Mouse (Mus musculus): ENCODE data around the gene Flywch2. TPM values are rescaled to one million over a fixed set of nuclear protein-coding genes. Genes with fewer than 3 reads are reported as not detected.
A peak's percentile ranks its signal among the peaks of the same experiment; 100 is the strongest.

Gene Flywch2
- polyA plus RNA-seq, 1 experiment from 2014 or later, result 76.7 TPM

DNA sequence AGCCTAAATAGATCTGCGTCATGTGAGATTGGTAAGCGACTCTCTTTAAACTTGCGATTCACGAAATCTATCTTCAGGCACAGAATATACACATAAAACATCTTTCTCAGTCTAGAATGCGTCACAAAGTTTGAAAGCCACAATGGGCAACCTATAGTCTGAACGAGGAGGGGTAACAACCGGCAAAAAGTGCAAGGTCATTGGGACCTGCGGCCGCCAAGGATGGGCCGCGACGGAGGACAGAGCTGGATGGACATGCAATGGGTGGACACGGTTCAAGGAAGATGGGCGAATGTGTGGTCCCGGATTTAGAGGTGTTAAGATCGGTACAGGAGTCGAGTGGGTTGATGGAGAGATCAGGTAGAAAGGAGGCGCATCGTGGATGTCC, 15.0 kb downstream of the Flywch2 start:
- 1% methylated on average over 19 of the region's 19 CpGs for WGBS
- Histone ChIP-seq H3K27me3 (no peaks in the 10 kb centered on the region), H3K36me3 (peaks cover 12% of the 10 kb centered on the region), H3K9me3 (no peaks in the 10 kb centered on the region), H3K27ac (peak overlapping the region; percentile 84), H3K4me3 (replicated peaks) (peak overlapping the region; percentile 83), H3K4me2 (peak overlapping the region; percentile 66), H3K4me1 (replicated peaks) (peaks cover 7% of the 10 kb centered on the region), H3K9ac (replicated peaks) (peak overlapping the region; percentile 96)
- no peak for ATAC-seq (ENCODE audit: insufficient number of reproducible peaks, insufficient read depth, low FRiP score, low TSS enrichment, low read depth)

DNA sequence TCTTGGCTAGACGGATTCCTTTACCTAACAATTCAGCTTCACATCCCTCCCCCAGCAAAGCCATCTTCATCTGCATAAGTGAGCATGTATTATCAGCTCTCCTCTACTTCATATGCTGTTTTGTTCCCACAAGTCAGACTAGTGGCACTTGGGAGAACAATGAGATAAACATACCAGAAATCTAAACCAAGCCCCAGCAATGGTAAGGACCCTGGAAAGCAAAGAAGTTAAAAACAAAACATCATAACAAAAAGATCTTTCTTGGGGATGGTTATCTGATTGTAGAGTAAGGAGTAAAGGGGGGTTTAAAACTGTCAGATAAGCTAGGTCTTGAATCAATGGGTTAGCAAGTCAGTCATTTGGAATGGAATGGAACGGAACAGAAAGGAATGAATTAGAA, 15.4 kb downstream of the Flywch2 start:
- Histone ChIP-seq H3K4me3 (replicated peaks) (peak overlapping the region; percentile 83), H3K36me3 (peaks cover 15% of the 10 kb centered on the region), H3K9me3 (no peaks in the 10 kb centered on the region), H3K27me3 (no peaks in the 10 kb centered on the region), H3K4me1 (replicated peaks) (peaks cover 7% of the 10 kb centered on the region), H3K9ac (replicated peaks) (peak overlapping the region; percentile 96), H3K4me2 (peak overlapping the region; percentile 66), H3K27ac (no peak overlapping the region)
- WGBS, result 10% methylated on average over 2 of the region's 2 CpGs
- no peak for ATAC-seq (ENCODE audit: insufficient number of reproducible peaks, insufficient read depth, low FRiP score, low TSS enrichment, low read depth)

DNA sequence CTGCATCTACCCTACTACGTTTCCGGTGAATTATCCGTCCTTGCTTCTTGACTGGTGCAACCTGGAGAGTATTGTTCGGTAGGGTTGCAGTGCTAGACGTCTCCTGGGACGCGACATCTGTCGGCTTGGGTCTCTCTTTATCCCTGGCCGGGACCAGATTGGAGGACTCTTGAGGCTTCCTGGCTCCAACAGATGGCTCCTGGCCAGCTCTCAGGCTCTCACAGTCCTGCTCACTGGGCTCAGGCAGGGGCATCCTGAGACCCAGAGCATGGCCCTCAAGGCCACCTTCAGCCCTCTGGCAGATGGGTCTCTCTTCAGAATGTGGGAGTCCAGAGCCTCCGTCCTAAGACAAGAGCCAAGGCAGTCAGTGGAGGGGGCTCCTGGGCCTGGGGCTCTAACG, 22.9 kb downstream of the Flywch2 start:
- H3K4me3 ChIP-seq (replicated peaks), result no peak overlapping the region
- no peak overlapping the region for H3K9ac ChIP-seq (replicated peaks)
- 0 out of 2 replicates have a peak, but pooled peaks cover 3% of the 10 kb centered on the region for H3K9me3 ChIP-seq
- H3K4me1 ChIP-seq (replicated peaks), result no peaks in the 10 kb centered on the region
- 92% methylated on average over 11 of the region's 11 CpGs for WGBS
- peaks cover 68% of the 10 kb centered on the region for H3K36me3 ChIP-seq
- no peaks in the 10 kb centered on the region for H3K27me3 ChIP-seq
- no peak for ATAC-seq (ENCODE audit: insufficient number of reproducible peaks, insufficient read depth, low FRiP score, low TSS enrichment, low read depth)
- H3K4me2 ChIP-seq, result no peak overlapping the region
- no peak overlapping the region for H3K27ac ChIP-seq

DNA sequence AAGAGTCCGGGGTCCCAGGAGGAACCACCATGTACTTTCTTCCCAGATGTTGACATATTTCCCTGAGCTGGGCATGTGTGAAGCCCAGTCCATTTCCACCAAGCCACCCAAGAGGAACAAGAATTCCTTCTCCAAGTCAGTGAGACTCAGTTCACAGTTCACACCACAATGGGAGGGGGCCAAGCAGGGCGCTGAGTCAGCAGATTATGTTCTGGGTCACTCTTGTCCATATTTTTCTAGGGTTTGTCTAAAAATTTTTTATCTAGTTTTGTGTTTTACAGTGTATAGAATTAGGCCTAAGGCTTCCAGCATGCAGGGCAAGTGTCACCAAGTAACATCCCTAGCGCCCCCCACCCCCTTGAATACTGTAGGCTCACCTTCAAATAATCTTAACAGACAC, 24.7 kb downstream of the Flywch2 start:
- ATAC-seq (ENCODE audit: insufficient number of reproducible peaks, insufficient read depth, low FRiP score, low TSS enrichment, low read depth), result no peak
- Histone ChIP-seq H3K4me2 (no peak overlapping the region), H3K4me3 (replicated peaks) (no peak overlapping the region), H3K9me3 (0 out of 2 replicates have a peak, but pooled peaks cover 3% of the 10 kb centered on the region), H3K36me3 (peaks cover 82% of the 10 kb centered on the region), H3K27me3 (no peaks in the 10 kb centered on the region), H3K9ac (replicated peaks) (no peak overlapping the region), H3K4me1 (replicated peaks) (no peaks in the 10 kb centered on the region), H3K27ac (no peak overlapping the region)
- 93% methylated on average over 3 of the region's 3 CpGs for WGBS

DNA sequence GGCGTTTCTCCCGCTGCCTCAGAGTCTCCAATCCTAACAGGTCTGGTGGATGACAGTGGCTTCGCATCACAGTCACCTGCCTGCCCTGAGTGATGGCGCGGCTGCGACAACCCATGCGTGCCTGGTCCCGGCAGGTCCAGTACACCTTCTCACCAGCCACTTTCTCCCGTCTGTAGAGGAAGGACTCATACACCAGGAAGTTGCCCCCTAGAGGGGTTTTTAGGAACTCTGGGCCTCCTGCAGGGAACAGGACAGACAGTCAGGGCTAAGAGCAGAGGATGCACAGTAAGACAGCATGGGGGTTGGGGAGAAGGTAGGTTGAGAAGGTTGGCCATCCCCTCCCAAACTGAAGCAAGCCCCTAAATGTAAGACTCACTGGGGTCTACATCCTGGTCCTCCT, 25.6 kb downstream of the Flywch2 start:
- Histone ChIP-seq H3K4me1 (replicated peaks) (no peaks in the 10 kb centered on the region), H3K4me2 (no peak overlapping the region), H3K9me3 (0 out of 2 replicates have a peak, but pooled peaks cover 3% of the 10 kb centered on the region), H3K4me3 (replicated peaks) (no peak overlapping the region), H3K36me3 (peaks cover 87% of the 10 kb centered on the region), H3K9ac (replicated peaks) (no peak overlapping the region), H3K27me3 (no peaks in the 10 kb centered on the region), H3K27ac (no peak overlapping the region)
- ATAC-seq (ENCODE audit: insufficient number of reproducible peaks, insufficient read depth, low FRiP score, low TSS enrichment, low read depth), result no peak
- WGBS, result 92% methylated on average over 9 of the region's 9 CpGs

DNA sequence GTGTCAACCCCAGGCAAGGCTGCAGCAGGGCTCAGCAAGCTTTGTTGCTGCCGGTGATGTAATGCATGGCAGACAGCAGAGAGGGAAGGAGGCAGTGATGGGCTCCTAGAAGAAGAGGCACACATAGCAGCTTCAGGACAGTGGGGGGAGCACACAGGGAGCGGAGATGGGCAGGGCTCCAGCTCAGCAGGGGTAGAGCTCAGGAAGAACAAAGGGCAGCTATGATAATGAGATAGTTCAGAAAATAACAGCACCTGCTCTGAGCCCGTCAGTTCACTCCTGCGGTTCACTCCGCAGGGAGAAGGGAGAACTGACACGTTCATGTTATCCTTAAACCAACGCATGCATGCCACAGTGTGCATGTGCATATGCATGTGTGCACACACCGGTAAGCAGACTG, 27.1 kb downstream of the Flywch2 start:
- Histone ChIP-seq H3K4me3 (replicated peaks) (no peak overlapping the region), H3K9me3 (0 out of 2 replicates have a peak, but pooled peaks cover 3% of the 10 kb centered on the region), H3K36me3 (peaks cover 96% of the 10 kb centered on the region), H3K27ac (no peak overlapping the region), H3K9ac (replicated peaks) (no peak overlapping the region), H3K4me2 (no peak overlapping the region), H3K4me1 (replicated peaks) (no peaks in the 10 kb centered on the region), H3K27me3 (no peaks in the 10 kb centered on the region)
- WGBS, result 86% methylated on average over 8 of the region's 8 CpGs
- ATAC-seq (ENCODE audit: insufficient number of reproducible peaks, insufficient read depth, low FRiP score, low TSS enrichment, low read depth), result no peak

DNA sequence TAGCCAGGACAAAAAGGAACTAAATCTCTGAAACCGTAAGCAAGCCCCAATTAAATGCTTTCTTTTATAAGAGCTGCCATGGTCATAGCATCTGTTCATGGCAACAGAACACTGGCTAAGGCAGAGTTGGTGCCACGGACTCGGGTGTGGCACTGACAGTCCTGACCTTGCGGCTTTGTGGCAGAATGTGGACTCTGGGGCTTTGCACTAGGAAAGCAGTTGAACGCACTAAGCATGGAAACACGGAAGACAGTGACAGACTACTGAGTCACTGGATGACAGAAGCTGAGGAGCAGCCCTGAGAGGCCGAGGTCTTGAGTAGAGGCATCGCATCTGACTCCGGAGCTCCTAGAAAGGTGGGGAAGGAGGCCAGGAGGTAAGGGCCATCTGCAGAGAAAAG, 28.3 kb downstream of the Flywch2 start:
- no peaks in the 10 kb centered on the region for H3K4me1 ChIP-seq (replicated peaks)
- 0 out of 2 replicates have a peak, but pooled peaks cover 3% of the 10 kb centered on the region for H3K9me3 ChIP-seq
- H3K4me2 ChIP-seq, result no peak overlapping the region
- no peaks in the 10 kb centered on the region for H3K27me3 ChIP-seq
- H3K9ac ChIP-seq (replicated peaks), result no peak overlapping the region
- no peak overlapping the region for H3K27ac ChIP-seq
- ATAC-seq (ENCODE audit: insufficient number of reproducible peaks, insufficient read depth, low FRiP score, low TSS enrichment, low read depth), result no peak
- H3K36me3 ChIP-seq, result peaks cover 100% of the 10 kb centered on the region
- H3K4me3 ChIP-seq (replicated peaks), result no peak overlapping the region
- 98% methylated on average over 9 of the region's 9 CpGs for WGBS

DNA sequence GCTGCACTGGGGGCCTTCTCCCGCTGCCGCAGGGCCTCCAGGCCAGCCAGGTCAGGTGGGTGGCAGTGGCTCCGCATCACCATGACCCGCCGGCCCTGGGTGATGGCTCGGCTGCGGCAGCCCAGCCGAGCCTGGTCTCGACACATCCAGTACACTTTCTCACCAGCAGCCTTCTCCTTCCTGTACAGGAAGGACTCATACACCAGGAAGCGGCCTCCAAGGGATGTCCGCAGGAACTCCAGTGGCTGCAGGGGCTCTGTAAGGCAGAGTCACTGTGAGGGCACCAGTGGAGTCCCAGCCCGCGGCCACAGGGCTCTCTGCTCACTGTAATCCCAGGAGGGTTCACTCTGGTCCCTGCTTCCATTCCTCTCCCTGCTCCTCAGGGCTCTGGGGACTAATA, 30.2 kb downstream of the Flywch2 start:
- Histone ChIP-seq H3K36me3 (peaks cover 100% of the 10 kb centered on the region), H3K27me3 (no peaks in the 10 kb centered on the region), H3K4me3 (replicated peaks) (no peak overlapping the region)

DNA sequence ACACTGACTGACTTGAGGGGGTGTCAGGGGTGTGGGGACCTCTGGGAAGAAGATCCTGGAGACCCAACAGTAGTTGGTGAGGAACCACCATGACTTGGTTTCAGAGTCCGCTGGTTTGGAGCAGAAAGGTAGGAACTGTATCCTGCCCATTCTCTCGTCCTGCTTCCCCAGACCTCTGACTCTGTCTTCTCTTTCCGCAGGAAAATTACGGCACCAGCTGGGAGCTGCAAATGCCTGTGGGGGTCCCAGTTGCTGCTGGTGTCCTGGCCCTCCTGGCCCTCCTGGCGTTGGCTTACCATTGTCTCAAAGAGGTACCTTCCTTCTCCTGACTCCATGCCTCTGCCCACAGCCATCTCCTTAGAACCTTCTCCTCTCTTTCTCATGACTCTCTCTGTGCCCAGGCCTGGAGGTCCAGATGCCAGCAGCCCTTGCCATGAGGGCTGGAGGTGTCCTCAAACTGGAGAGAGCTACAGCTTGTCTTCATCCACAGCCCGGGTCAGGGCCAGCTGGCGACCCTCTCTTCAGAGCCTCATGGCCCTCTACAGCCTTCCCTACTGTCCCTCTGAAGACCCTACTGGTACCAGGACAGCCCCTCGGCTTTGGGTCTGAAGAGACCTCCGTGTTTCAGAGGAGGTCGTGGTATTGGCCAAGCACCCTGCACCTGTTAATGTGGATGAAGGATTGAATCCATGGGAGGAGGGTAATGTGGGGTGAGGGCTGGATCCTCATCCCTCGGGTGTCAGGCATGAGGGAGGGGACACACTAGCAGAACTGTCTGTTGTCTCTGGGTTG, 36.3 kb downstream of the Flywch2 start:
- H3K4me2 ChIP-seq, result peak overlapping the region; percentile 26
- peaks cover 42% of the 10 kb centered on the region for H3K27me3 ChIP-seq
- peaks cover 27% of the 10 kb centered on the region for H3K4me1 ChIP-seq (replicated peaks)
- 73% methylated on average over 11 of the region's 11 CpGs for WGBS
- ATAC-seq (ENCODE audit: insufficient number of reproducible peaks, insufficient read depth, low FRiP score, low TSS enrichment, low read depth), result no peak
- no peaks in the 10 kb centered on the region for H3K9me3 ChIP-seq
- no peak overlapping the region for H3K4me3 ChIP-seq (replicated peaks)
- peaks cover 41% of the 10 kb centered on the region for H3K36me3 ChIP-seq
- H3K9ac ChIP-seq (replicated peaks), result no peak overlapping the region
- no peak overlapping the region for H3K27ac ChIP-seq

More for the DNA sequence above, 30.2 kb downstream of the Flywch2 start:
- H3K27ac ChIP-seq, result no peak overlapping the region
- 0 out of 2 replicates have a peak, but pooled peaks cover 3% of the 10 kb centered on the region for H3K9me3 ChIP-seq
- no peak overlapping the region for H3K9ac ChIP-seq (replicated peaks)
- H3K4me2 ChIP-seq, result no peak overlapping the region
- ATAC-seq (ENCODE audit: insufficient number of reproducible peaks, insufficient read depth, low FRiP score, low TSS enrichment, low read depth), result no peak
- H3K4me1 ChIP-seq (replicated peaks), result no peaks in the 10 kb centered on the region
- WGBS, result 82% methylated on average over 13 of the region's 13 CpGs

DNA sequence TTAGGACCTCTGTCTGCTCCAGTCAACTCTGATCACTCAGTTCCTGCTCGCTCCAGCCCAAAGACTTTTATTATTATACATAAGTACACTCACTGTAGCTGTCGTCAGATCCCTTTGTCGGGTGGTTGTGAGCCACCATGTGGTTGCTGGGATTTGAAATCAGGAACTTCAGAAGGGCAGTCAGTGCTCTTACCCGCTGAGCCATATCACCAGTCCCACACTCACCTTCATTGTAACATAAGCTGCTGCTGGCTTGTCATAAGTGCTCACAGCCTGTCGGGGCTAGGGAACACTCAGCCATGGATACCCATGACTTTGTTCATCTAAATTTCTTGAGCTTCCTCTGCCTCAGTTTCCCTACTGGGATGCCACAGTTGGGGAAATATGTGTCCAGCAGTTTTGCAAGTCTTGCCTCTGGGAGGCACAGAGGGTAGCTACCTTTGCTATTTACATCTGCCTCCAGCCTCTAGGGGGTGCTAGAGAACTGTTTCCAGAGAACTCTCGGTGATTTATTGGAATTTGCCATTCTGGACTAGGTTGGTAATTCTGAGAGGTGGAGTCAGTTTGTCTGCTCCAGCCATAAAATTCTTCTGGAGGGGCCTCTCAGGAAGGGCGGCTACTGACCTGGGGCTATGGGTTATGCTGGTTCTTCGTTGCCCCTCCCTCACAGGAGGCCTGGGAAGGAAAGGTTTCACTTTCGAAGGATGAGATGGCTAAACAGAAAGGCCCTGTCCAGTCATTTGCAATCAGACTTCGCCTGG, 37.1 kb downstream of the Flywch2 start:
- Histone ChIP-seq H3K9ac (replicated peaks) (no peak overlapping the region), H3K4me3 (replicated peaks) (no peak overlapping the region), H3K36me3 (peaks cover 33% of the 10 kb centered on the region), H3K4me2 (peak overlapping the region; percentile 26), H3K27me3 (peaks cover 50% of the 10 kb centered on the region), H3K27ac (no peak overlapping the region), H3K9me3 (no peaks in the 10 kb centered on the region), H3K4me1 (replicated peaks) (peaks cover 32% of the 10 kb centered on the region)
- no peak for ATAC-seq (ENCODE audit: insufficient number of reproducible peaks, insufficient read depth, low FRiP score, low TSS enrichment, low read depth)
- WGBS, result 36% methylated on average over 10 of the region's 10 CpGs

DNA sequence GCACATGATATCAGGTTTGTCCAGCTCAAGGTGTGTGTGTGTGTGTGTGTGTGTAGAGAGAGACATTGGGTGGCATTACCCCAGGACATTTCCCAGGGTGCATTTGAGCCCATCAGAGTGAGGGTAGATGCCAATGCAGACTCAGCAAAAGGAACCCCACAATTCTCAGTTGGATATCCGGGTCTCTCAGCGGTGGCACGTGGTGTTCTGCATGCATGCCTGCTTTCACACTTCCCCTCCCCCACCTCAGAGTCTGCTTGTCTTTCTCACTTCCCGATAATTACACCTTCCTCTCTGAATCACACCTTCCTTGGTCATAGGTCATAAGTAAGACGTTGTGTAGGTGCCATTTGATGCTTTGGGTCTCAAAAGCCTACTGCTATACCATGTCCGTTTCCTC, 37.9 kb downstream of the Flywch2 start:
- WGBS, result 21% methylated on average over 6 of the region's 6 CpGs
- Histone ChIP-seq H3K27ac (no peak overlapping the region), H3K9ac (replicated peaks) (no peak overlapping the region), H3K4me3 (replicated peaks) (no peak overlapping the region), H3K27me3 (peaks cover 58% of the 10 kb centered on the region), H3K36me3 (peaks cover 25% of the 10 kb centered on the region), H3K4me1 (replicated peaks) (peaks cover 32% of the 10 kb centered on the region), H3K4me2 (no peak overlapping the region), H3K9me3 (no peaks in the 10 kb centered on the region)
- no peak for ATAC-seq (ENCODE audit: insufficient number of reproducible peaks, insufficient read depth, low FRiP score, low TSS enrichment, low read depth)
